Mouse (Mus musculus) olfactory bulb, adult 2 months (tissue): ENCODE data around the gene Dcbld2.

Experiments
- CTCF ChIP-seq: fragments of 200-500 bp; IDR thresholded peaks from 2 replicates; pipeline ENCODE4 v1.5.1; 2012; ENCODE audit warnings: low read depth, mild to moderate bottlenecking, low read length, moderate library complexity; ENCODE audit not compliant: insufficient read depth
- POLR2A ChIP-seq: fragments of 200-500 bp; IDR thresholded peaks from 2 replicates; pipeline ENCODE4 v1.6.1; 2012; ENCODE audit warnings: mild to moderate bottlenecking, low read depth, low read length, moderate library complexity; ENCODE audit not compliant: insufficient read depth

- TF ChIP-seq CTCF = no peak
- TF ChIP-seq POLR2A = no peak
These were observed 36.5 kb downstream of the Dcbld2 start for GRCm38 (mm10) chr16:58444735-58445134.
